Mouse (Mus musculus) CH12.LX (cell line): ENCODE data around the gene Fbln7. TPM values are rescaled to one million over a fixed set of nuclear protein-coding genes. Genes with fewer than 3 reads are reported as not detected.

Source experiments
- DNase-seq: peaks from one replicate; pipeline ENCODE4 v3.0.0-alpha.2; 2013; ENCODE audit errors: extremely low read depth
- H3K27ac ChIP-seq: 2 replicates; pipeline ENCODE4 v1.5.1; 2012; ENCODE audit warnings: low read depth, mild to moderate bottlenecking, control low read depth, moderate library complexity; ENCODE audit not compliant: insufficient read depth
- H3K27me3 ChIP-seq: replicated peaks from 2 replicates; pipeline ENCODE3; 2012; ENCODE audit warnings: inconsistent platforms
- H3K36me3 ChIP-seq, 2 experiments: replicated peaks in 1 of 2; 2 replicates each; pipeline versions ENCODE3 to v1.6.1; 2012; ENCODE audit warnings: inconsistent platforms in 1 of 2, low read length in 1 of 2, mild to moderate bottlenecking in 1 of 2, mixed read lengths in 1 of 2, moderate library complexity in 1 of 2; ENCODE audit not compliant: control insufficient read depth in 1 of 2, insufficient read depth in 1 of 2
- H3K4me1 ChIP-seq, 2 experiments: 2 replicates each; pipeline ENCODE4 v1.6.1; 2012; ENCODE audit warnings: inconsistent platforms in 1 of 2, moderate library complexity in 1 of 2; ENCODE audit not compliant: insufficient read depth in 2 of 2, control insufficient read depth in 1 of 2
- H3K4me2 ChIP-seq: 2 replicates; pipeline ENCODE4 v1.6.1; 2012; ENCODE audit warnings: low read depth, mild to moderate bottlenecking, control low read depth; ENCODE audit not compliant: poor library complexity, insufficient read depth, severe bottlenecking
- H3K4me3 ChIP-seq, 3 experiments: fragments of 150-350 bp in 1 of 3; sonication (generic) in 1 of 3; replicated peaks in 1 of 3; 2 replicates each; pipeline versions ENCODE3 to v1.5.1; 2011 to 2012; ENCODE audit warnings: low read depth in 2 of 3, low read length in 2 of 3, mild to moderate bottlenecking in 2 of 3, moderate library complexity in 2 of 3, control low read depth in 1 of 3, improper control_type of control experiment in 1 of 3, inconsistent platforms in 1 of 3, mixed read lengths in 1 of 3; ENCODE audit not compliant: poor library complexity in 1 of 3
- H3K79me2 ChIP-seq: replicated peaks from 2 replicates; pipeline ENCODE4 v1.6.1; 2012; ENCODE audit warnings: mild to moderate bottlenecking, moderate library complexity; ENCODE audit not compliant: control insufficient read depth, poor library complexity, insufficient read depth, severe bottlenecking; ENCODE audit errors: extremely low read depth
- H3K9ac ChIP-seq: 2 replicates; pipeline ENCODE4 v1.6.1; 2012; ENCODE audit warnings: low read depth, mild to moderate bottlenecking, control low read depth, moderate library complexity; ENCODE audit not compliant: insufficient read depth
- H3K9me3 ChIP-seq: replicated peaks from 2 replicates; pipeline ENCODE3; 2012; ENCODE audit warnings: low read length, inconsistent platforms, mixed read lengths
- CHD1 ChIP-seq: IDR thresholded peaks from 2 replicates; pipeline ENCODE4 v1.6.1; 2012; ENCODE audit warnings: low read depth, low read length, improper control_type of control experiment, inconsistent platforms
- CHD2 ChIP-seq: IDR thresholded peaks from 2 replicates; pipeline ENCODE4 v1.6.1; 2011; ENCODE audit warnings: low read length, improper control_type of control experiment
- CTCF ChIP-seq, 2 experiments: IDR thresholded peaks in 1 of 2; conservative IDR thresholded peaks in 1 of 2; 2 replicates each; pipeline ENCODE4 v1.5.1; 2011 to 2012; ENCODE audit warnings: low read depth in 2 of 2, low read length in 2 of 2, improper control_type of control experiment in 1 of 2, inconsistent platforms in 1 of 2, mild to moderate bottlenecking in 1 of 2, moderate library complexity in 1 of 2
- ELF1 ChIP-seq: IDR thresholded peaks from 2 replicates; pipeline ENCODE4 v1.6.1; 2014; ENCODE audit warnings: low read depth, mild to moderate bottlenecking, inconsistent platforms, low read length, improper control_type of control experiment
- EP300 ChIP-seq: IDR thresholded peaks from 2 replicates; pipeline ENCODE4 v1.6.1; 2011; ENCODE audit warnings: low read length, improper control_type of control experiment
- ETS1 ChIP-seq: conservative IDR thresholded peaks from 2 replicates; pipeline ENCODE4 v1.6.1; 2012; ENCODE audit warnings: low read depth, mild to moderate bottlenecking, inconsistent platforms, low read length, improper control_type of control experiment, moderate library complexity
- HCFC1 ChIP-seq: IDR thresholded peaks from 2 replicates; pipeline ENCODE4 v1.6.1; 2012; ENCODE audit warnings: low read depth, mild to moderate bottlenecking, inconsistent platforms, low read length, improper control_type of control experiment
- IRF4 ChIP-seq: IDR thresholded peaks from 2 replicates; pipeline ENCODE4 v1.6.1; 2014; ENCODE audit warnings: low read depth, mild to moderate bottlenecking, inconsistent platforms, low read length, improper control_type of control experiment
- JUN ChIP-seq: IDR thresholded peaks from 2 replicates; pipeline ENCODE4 v1.6.1; 2011; ENCODE audit warnings: low read depth, mild to moderate bottlenecking, low read length, improper control_type of control experiment, moderate library complexity; ENCODE audit not compliant: insufficient read depth
- JUND ChIP-seq: conservative IDR thresholded peaks from 2 replicates; pipeline ENCODE4 v1.6.1; 2011; ENCODE audit warnings: low read depth, low read length, improper control_type of control experiment
- KAT2A ChIP-seq: IDR thresholded peaks from 2 replicates; pipeline ENCODE4 v1.6.1; 2012; ENCODE audit warnings: low read length, improper control_type of control experiment, inconsistent platforms; ENCODE audit not compliant: insufficient replicate concordance
- MAFK ChIP-seq: IDR thresholded peaks from 2 replicates; pipeline ENCODE4 v1.6.1; 2011; ENCODE audit warnings: low read length, improper control_type of control experiment; ENCODE audit not compliant: insufficient replicate concordance
- MAX ChIP-seq: IDR thresholded peaks from 2 replicates; pipeline ENCODE4 v1.6.1; 2011; ENCODE audit warnings: low read length, improper control_type of control experiment
- MXI1 ChIP-seq: IDR thresholded peaks from 2 replicates; pipeline ENCODE4 v1.6.1; 2011; ENCODE audit warnings: mild to moderate bottlenecking, low read depth, low read length, improper control_type of control experiment
- MYC ChIP-seq: IDR thresholded peaks from 2 replicates; pipeline ENCODE4 v1.6.1; 2011; ENCODE audit warnings: low read depth, mild to moderate bottlenecking, improper control_type of control experiment, low read length
- NELFE ChIP-seq: IDR thresholded peaks from 2 replicates; pipeline ENCODE4 v1.6.1; 2011; ENCODE audit warnings: low read depth, low read length, improper control_type of control experiment
- PAX5 ChIP-seq: IDR thresholded peaks from 2 replicates; pipeline ENCODE4 v1.6.1; 2012; ENCODE audit warnings: low read length, inconsistent platforms, mixed read lengths
- POLR2A ChIP-seq: IDR thresholded peaks from 2 replicates; pipeline ENCODE4 v1.6.1; 2011; ENCODE audit warnings: low read depth, mild to moderate bottlenecking, improper control_type of control experiment, low read length
- POLR2AphosphoS2 ChIP-seq: IDR thresholded peaks from 2 replicates; pipeline ENCODE4 v1.6.1; 2011; ENCODE audit warnings: low read depth, low read length, improper control_type of control experiment
- RCOR1 ChIP-seq: conservative IDR thresholded peaks from 2 replicates; pipeline ENCODE4 v1.6.1; 2012; ENCODE audit warnings: low read depth, mild to moderate bottlenecking, inconsistent platforms, low read length, improper control_type of control experiment
- SIN3A ChIP-seq: IDR thresholded peaks from 2 replicates; pipeline ENCODE4 v1.6.1; 2012; ENCODE audit warnings: low read length, improper control_type of control experiment, inconsistent platforms
- SMC3 ChIP-seq: IDR thresholded peaks from 2 replicates; pipeline ENCODE4 v1.6.1; 2011; ENCODE audit warnings: low read depth, low read length, improper control_type of control experiment
- TBP ChIP-seq: conservative IDR thresholded peaks from 2 replicates; pipeline ENCODE4 v1.6.1; 2011; ENCODE audit warnings: low read depth, low read length, improper control_type of control experiment
- TCF12 ChIP-seq: IDR thresholded peaks from 2 replicates; pipeline ENCODE4 v1.6.1; 2014; ENCODE audit warnings: low read depth, mild to moderate bottlenecking, inconsistent platforms, low read length, improper control_type of control experiment
- UBTF ChIP-seq: IDR thresholded peaks from 2 replicates; pipeline ENCODE4 v1.6.1; 2012; ENCODE audit warnings: low read depth, mild to moderate bottlenecking, inconsistent platforms, low read length, improper control_type of control experiment, moderate library complexity
- USF2 ChIP-seq: conservative IDR thresholded peaks from 2 replicates; pipeline ENCODE4 v1.6.1; 2011; ENCODE audit warnings: low read depth, low read length, improper control_type of control experiment
- ZC3H11A ChIP-seq: IDR thresholded peaks from 2 replicates; pipeline ENCODE4 v1.6.1; 2012; ENCODE audit warnings: low read depth, mild to moderate bottlenecking, inconsistent platforms, low read length, improper control_type of control experiment
- ZMIZ1 ChIP-seq: IDR thresholded peaks from 2 replicates; pipeline ENCODE4 v1.6.1; 2012; ENCODE audit warnings: low read depth, mild to moderate bottlenecking, inconsistent platforms, low read length, improper control_type of control experiment
- ZNF384 ChIP-seq: IDR thresholded peaks from 2 replicates; pipeline ENCODE4 v1.6.1; 2012; ENCODE audit warnings: low read depth, low read length, improper control_type of control experiment, inconsistent platforms
- dilution Hi-C: fragments of 300-500 bp; cut with MboI; formaldehyde crosslinking; loops from 2 replicates; pipeline ENCODE4 v1.14.3; 2020; ENCODE audit warnings: low sequenced_read_pairs; ENCODE audit not compliant: extremely low pct_unique_long_range_greater_than_20kb, extremely low pct_ligation_motif_present
- in situ Hi-C: fragments of 300-500 bp; cut with MboI; formaldehyde crosslinking; loops from 3 replicates; pipeline ENCODE4 v1.14.3; 2019; ENCODE audit warnings: low sequenced_read_pairs, low pct_ligation_motif_present, low pct_unique_long_range_greater_than_20kb, mixed read lengths
- polyA plus RNA-seq: library from polyadenylated mRNA; unstranded; fragments of >175 nt; gene quantifications from 2 replicates; pipeline ENCODE4 v1.2.1, GENCODE M21; 2012; ENCODE audit warnings: low read depth; ENCODE audit not compliant: insufficient read length
- total RNA-seq, 2 experiments: library from RNA; depleted of rRNA; stranded (reverse); fragments of 300-350 nt in 1 of 2; fragments of >200 nt in 1 of 2; gene quantifications; 2 replicates each; pipeline ENCODE4 v1.2.3; 2012 to 2014

The Fbln7 gene
- total and polyA plus RNA-seq, 3 experiments = not detected

- Histone ChIP-seq H3K27ac (no peak overlapping the region), H3K4me2 (no peak overlapping the region), H3K27me3 (no peaks in the 10 kb centered on the region), H3K36me3 (peaks cover 21 to 74% of the 10 kb centered on the region in 2 experiments), H3K4me3 (no peak overlapping the region), H3K9me3 (no peaks in the 10 kb centered on the region), H3K4me1 (peaks cover 0 to 2% of the 10 kb centered on the region in 2 experiments; a peak in 1 of 4 replicates), H3K79me2 (no peaks in the 10 kb centered on the region), H3K9ac (no peak overlapping the region)
- no peak for DNase-seq
- in situ Hi-C loops = loop anchor here (25.0 kb wide), 1 partner anchor 326 kb away; no protein-coding TSS in a partner anchor
- dilution Hi-C loops = no loop called here
- no peak for TF ChIP-seq ZC3H11A
- TF ChIP-seq CTCF (conservative IDR thresholded peaks at IDR 0.05 in 1 of 2, IDR thresholded peaks at IDR 0.05 in 1 of 2; ENCODE audit: low read depth in 2 of 2, low read length in 2 of 2) = no peak
- no peak for TF ChIP-seq RCOR1
- TF ChIP-seq TBP = no peak
- no peak for TF ChIP-seq SIN3A
- no peak for TF ChIP-seq MYC
- TF ChIP-seq JUN = no peak
- no peak for TF ChIP-seq KAT2A
- no peak for TF ChIP-seq SMC3
- TF ChIP-seq USF2 = no peak
Measured at GRCm38 (mm10) chr2:128936256-128936655, 73.5 kb downstream of the Fbln7 start.

GRCm38 (mm10) chr2:128943538-128944528, 81.1 kb downstream of the Fbln7 start, which contains the start of gene Zc3h8:
TSS of gene Zc3h8 (minus strand) at chr2:128944077.
- Histone ChIP-seq H3K4me1 (peaks cover 0 to 11% of the 10 kb centered on the region in 2 experiments; a peak in 3 of 4 replicates), H3K36me3 (peaks cover 6 to 19% of the 10 kb centered on the region in 2 experiments), H3K27ac (peak within 1 kb of the TSS; percentile 29), H3K79me2 (no peaks in the 10 kb centered on the region; the same call in 1 of the 2 replicates), H3K27me3 (no peaks in the 10 kb centered on the region), H3K4me3 (peak within 1 kb of the TSS; percentile 63 to 73 (median 68)), H3K4me2 (peak within 1 kb of the TSS; percentile 63), H3K9ac (peak within 1 kb of the TSS; percentile 59), H3K9me3 (no peaks in the 10 kb centered on the region)
- dilution Hi-C loops (no loop called here), in situ Hi-C loops (loop anchor here (25.0 kb wide), 1 partner anchor 318 kb away; no protein-coding TSS in a partner anchor)
- DNase-seq = peak; percentile 97
- peak; percentile 76 for TF ChIP-seq MYC
- no peak for TF ChIP-seq MAFK
- peak; percentile 87 for TF ChIP-seq ZMIZ1
- TF ChIP-seq IRF4 = peak; percentile 35; the same call in 1 of the 2 replicates
- TF ChIP-seq CHD2 = no peak
- TF ChIP-seq HCFC1 = peak; percentile 52; the same call in 1 of the 2 replicates
- TF ChIP-seq TCF12 = peak; percentile 74
- no peak for TF ChIP-seq PAX5
- peak; percentile 38; the same call in 1 of the 2 replicates for TF ChIP-seq ELF1
- TF ChIP-seq POLR2A = peak; percentile 99
- no peak for TF ChIP-seq SMC3
- TF ChIP-seq SIN3A = peak; percentile 86
- TF ChIP-seq EP300 = 0 out of 2 replicates have a peak, but pooled peaks have one; percentile 15
- TF ChIP-seq JUN = no peak
- peak; percentile 44; the same call in 1 of the 2 replicates for TF ChIP-seq ETS1
- peak; percentile 96 for TF ChIP-seq MXI1
- no peak for TF ChIP-seq JUND
- no peak for TF ChIP-seq KAT2A
- TF ChIP-seq POLR2AphosphoS2 = peak; percentile 75; the same call in 1 of the 2 replicates
- TF ChIP-seq CHD1 = no peak
- TF ChIP-seq MAX = peak; percentile 90
- TF ChIP-seq TBP = peak; percentile 59; the same call in 1 of the 2 replicates
- peak; percentile 93 for TF ChIP-seq NELFE
- TF ChIP-seq ZNF384 = no peak
- TF ChIP-seq UBTF = peak; percentile 85; the same call in 1 of the 2 replicates
